Mouse (Mus musculus): ENCODE data around the gene Ezr.

Gene Ezr

GRCm38 (mm10) chr17:6782611-6783005 lies at the start of gene Ezr:
Gene Ezr, minus strand, starts transcription at chr17:6782784.
- peak; percentile 91 to 93 for DNase-seq (ENCODE audit: low spot score in 2 of 2)

- DNase-seq (ENCODE audit: low spot score in 2 of 2): no peak
Observed at GRCm38 (mm10) chr17:6830004-6830592, 47.5 kb upstream of the Ezr start.

GRCm38 (mm10) chr17:6828531-6829150 lies 46.1 kb upstream of the Ezr start:
- DNase-seq (ENCODE audit: low spot score in 2 of 2): peak; percentile 13 to 26

- DNase-seq (ENCODE audit: low spot score in 2 of 2): peak; percentile 98 to 100
Observed at GRCm38 (mm10) chr17:6827740-6828461, 45.3 kb upstream of the Ezr start.

- no peak for DNase-seq (ENCODE audit: low spot score in 2 of 2)
Observed at GRCm38 (mm10) chr17:6827159-6827733, 44.7 kb upstream of the Ezr start.

- DNase-seq (ENCODE audit: low spot score in 2 of 2): no peak
Observed at GRCm38 (mm10) chr17:6816796-6817195, 34.2 kb upstream of the Ezr start.

- DNase-seq (ENCODE audit: low spot score in 2 of 2): no peak
Observed at GRCm38 (mm10) chr17:6816151-6816550, 33.6 kb upstream of the Ezr start.

GRCm38 (mm10) chr17:6814656-6815055 lies 32.1 kb upstream of the Ezr start:
- no peak for DNase-seq (ENCODE audit: low spot score in 2 of 2)

GRCm38 (mm10) chr17:6812851-6813191 lies 30.2 kb upstream of the Ezr start:
- DNase-seq (ENCODE audit: low spot score in 2 of 2): no peak

GRCm38 (mm10) chr17:6811931-6812850 lies 29.6 kb upstream of the Ezr start:
- DNase-seq (ENCODE audit: low spot score in 2 of 2): no peak

GRCm38 (mm10) chr17:6809331-6809730 lies 26.7 kb upstream of the Ezr start:
- no peak for DNase-seq (ENCODE audit: low spot score in 2 of 2)

GRCm38 (mm10) chr17:6808521-6809165 lies 26.1 kb upstream of the Ezr start:
- no peak for DNase-seq (ENCODE audit: low spot score in 2 of 2)

- no peak for DNase-seq (ENCODE audit: low spot score in 2 of 2)
Observed at GRCm38 (mm10) chr17:6807827-6808520, 25.4 kb upstream of the Ezr start.

GRCm38 (mm10) chr17:6804853-6805543 lies 22.4 kb upstream of the Ezr start:
- DNase-seq (ENCODE audit: low spot score in 2 of 2): no peak

- DNase-seq (ENCODE audit: low spot score in 2 of 2): no peak
Observed at GRCm38 (mm10) chr17:6804111-6804510, 21.5 kb upstream of the Ezr start.

GRCm38 (mm10) chr17:6803614-6804013 lies 21.0 kb upstream of the Ezr start:
- no peak for DNase-seq (ENCODE audit: low spot score in 2 of 2)

- no peak for DNase-seq (ENCODE audit: low spot score in 2 of 2)
Observed at GRCm38 (mm10) chr17:6798392-6799061, 15.9 kb upstream of the Ezr start.

- DNase-seq (ENCODE audit: low spot score in 2 of 2): no peak
Observed at GRCm38 (mm10) chr17:6797471-6797870, 14.9 kb upstream of the Ezr start.

- no peak for DNase-seq (ENCODE audit: low spot score in 2 of 2)
Observed at GRCm38 (mm10) chr17:6794160-6794751, 11.7 kb upstream of the Ezr start.
